Mouse (Mus musculus) MEL (cell line): ENCODE results near the gene Dapk2. TPM values are rescaled to one million over a fixed set of nuclear protein-coding genes. Genes with fewer than 3 reads are reported as not detected.

ENCODE experiments used
- DNase-seq: peaks from one replicate; pipeline ENCODE4 v3.0.0; 2011; ENCODE audit warnings: low read depth, low spot score
- H3K27ac ChIP-seq: 2 replicates; pipeline ENCODE4 v1.5.1; 2012; ENCODE audit warnings: low read depth, mild to moderate bottlenecking, control low read depth, low read length, moderate library complexity; ENCODE audit not compliant: control insufficient read depth
- H3K27me3 ChIP-seq, 2 experiments: fragments of 150-350 bp in 1 of 2; sonication (generic) in 1 of 2; 2 replicates each; pipeline ENCODE4 v1.6.1; 2012; ENCODE audit warnings: low read length in 2 of 2, mild to moderate bottlenecking in 2 of 2, improper control_type of control experiment in 1 of 2, moderate library complexity in 1 of 2; ENCODE audit not compliant: insufficient read depth in 2 of 2, control insufficient read depth in 1 of 2
- H3K36me3 ChIP-seq, 2 experiments: 2 replicates each; pipeline ENCODE4 v1.6.1; 2012 to 2014; ENCODE audit warnings: low read length in 2 of 2, improper control_type of control experiment in 1 of 2, inconsistent platforms in 1 of 2, mild to moderate bottlenecking in 1 of 2; ENCODE audit not compliant: insufficient read depth in 2 of 2, control insufficient read depth in 1 of 2
- H3K4me1 ChIP-seq, 2 experiments: fragments of 150-350 bp in 1 of 2; sonication (generic) in 1 of 2; 2 replicates each; pipeline ENCODE4 v1.6.1; 2012; ENCODE audit warnings: low read length in 2 of 2, improper control_type of control experiment in 1 of 2, mild to moderate bottlenecking in 1 of 2; ENCODE audit not compliant: insufficient read depth in 2 of 2, control insufficient read depth in 1 of 2
- H3K4me3 ChIP-seq, 2 experiments: fragments of 150-350 bp in 1 of 2; sonication (generic) in 1 of 2; 2 replicates each; pipeline ENCODE4 v1.5.1; 2012; ENCODE audit warnings: low read depth in 2 of 2, low read length in 2 of 2, mild to moderate bottlenecking in 2 of 2, moderate library complexity in 2 of 2, control low read depth in 1 of 2, improper control_type of control experiment in 1 of 2; ENCODE audit not compliant: control insufficient read depth in 1 of 2, insufficient read depth in 1 of 2
- H3K79me2 ChIP-seq: 2 replicates; pipeline ENCODE4 v1.6.1; 2012; ENCODE audit warnings: mild to moderate bottlenecking, low read length, moderate library complexity; ENCODE audit not compliant: control insufficient read depth, poor library complexity, insufficient read depth
- H3K9ac ChIP-seq: 2 replicates; pipeline ENCODE4 v1.6.1; 2012; ENCODE audit warnings: low read depth, mild to moderate bottlenecking, control low read depth, low read length, moderate library complexity; ENCODE audit not compliant: control insufficient read depth, poor library complexity, severe bottlenecking
- H3K9me3 ChIP-seq: fragments of 150-350 bp; sonication (generic); replicated peaks from 2 replicates; pipeline ENCODE4 v1.6.1; 2012; ENCODE audit warnings: mild to moderate bottlenecking, low read length, improper control_type of control experiment, moderate library complexity; ENCODE audit not compliant: insufficient read depth
- BHLHE40 ChIP-seq: IDR thresholded peaks from 2 replicates; pipeline ENCODE4 v1.6.1; 2012; ENCODE audit warnings: low read depth, mild to moderate bottlenecking, inconsistent platforms, low read length, improper control_type of control experiment, borderline replicate concordance
- CHD1 ChIP-seq: IDR thresholded peaks from 2 replicates; pipeline ENCODE4 v1.6.1; 2012; ENCODE audit warnings: low read depth, mild to moderate bottlenecking, inconsistent platforms, low read length, improper control_type of control experiment
- CHD2 ChIP-seq: IDR thresholded peaks from 2 replicates; pipeline ENCODE4 v1.6.1; 2011; ENCODE audit warnings: low read length, improper control_type of control experiment
- CTCF ChIP-seq, 3 experiments: IDR thresholded peaks in 2 of 3; conservative IDR thresholded peaks in 1 of 3; 2 replicates each; pipeline ENCODE4 v1.5.1; 2011 to 2012; ENCODE audit warnings: low read length in 3 of 3, low read depth in 2 of 3, mild to moderate bottlenecking in 2 of 3, improper control_type of control experiment in 1 of 3, inconsistent platforms in 1 of 3, mixed read lengths in 1 of 3, moderate library complexity in 1 of 3; ENCODE audit not compliant: control insufficient read depth in 1 of 3, insufficient read depth in 1 of 3, poor library complexity in 1 of 3, severe bottlenecking in 1 of 3
- E2F4 ChIP-seq: IDR thresholded peaks from 2 replicates; pipeline ENCODE4 v1.6.1; 2011; ENCODE audit warnings: low read depth, low read length, improper control_type of control experiment, borderline replicate concordance
- ELF1 ChIP-seq: IDR thresholded peaks from 2 replicates; pipeline ENCODE4 v1.6.1; 2014; ENCODE audit warnings: low read depth, mild to moderate bottlenecking, inconsistent platforms, low read length, improper control_type of control experiment, moderate library complexity
- GABPA ChIP-seq: IDR thresholded peaks from 2 replicates; pipeline ENCODE4 v1.6.1; 2012; ENCODE audit warnings: low read depth, mild to moderate bottlenecking, inconsistent platforms, low read length, improper control_type of control experiment, moderate library complexity
- GATA1 ChIP-seq: IDR thresholded peaks from 2 replicates; pipeline ENCODE4 v1.6.1; 2011; ENCODE audit warnings: low read depth, low read length, improper control_type of control experiment
- HCFC1 ChIP-seq: IDR thresholded peaks from 2 replicates; pipeline ENCODE4 v1.6.1; 2012; ENCODE audit warnings: low read depth, mild to moderate bottlenecking, inconsistent platforms, low read length, improper control_type of control experiment, moderate library complexity
- JUND ChIP-seq: IDR thresholded peaks from 2 replicates; pipeline ENCODE4 v1.6.1; 2011; ENCODE audit warnings: low read depth, mild to moderate bottlenecking, improper control_type of control experiment, low read length
- MAFK ChIP-seq: IDR thresholded peaks from 2 replicates; pipeline ENCODE4 v1.6.1; 2011; ENCODE audit warnings: low read depth, mild to moderate bottlenecking, low read length, improper control_type of control experiment, borderline replicate concordance
- MAX ChIP-seq: IDR thresholded peaks from 2 replicates; pipeline ENCODE4 v1.6.1; 2011; ENCODE audit warnings: low read length, improper control_type of control experiment
- MEF2A ChIP-seq: IDR thresholded peaks from 2 replicates; pipeline ENCODE4 v1.6.1; 2014; ENCODE audit warnings: low read depth, mild to moderate bottlenecking, inconsistent platforms, low read length, improper control_type of control experiment; ENCODE audit not compliant: poor library complexity, insufficient replicate concordance, severe bottlenecking; ENCODE audit errors: extremely low read depth
- MXI1 ChIP-seq: IDR thresholded peaks from 2 replicates; pipeline ENCODE4 v1.6.1; 2011; ENCODE audit warnings: mild to moderate bottlenecking, low read depth, low read length, improper control_type of control experiment
- MYB ChIP-seq: IDR thresholded peaks from 2 replicates; pipeline ENCODE4 v1.6.1; 2011; ENCODE audit warnings: mild to moderate bottlenecking, low read depth, low read length, improper control_type of control experiment
- MYC ChIP-seq: IDR thresholded peaks from 2 replicates; pipeline ENCODE4 v1.6.1; 2011; ENCODE audit warnings: low read depth, mild to moderate bottlenecking, low read length, improper control_type of control experiment, moderate library complexity
- NELFE ChIP-seq: IDR thresholded peaks from 2 replicates; pipeline ENCODE4 v1.6.1; 2011; ENCODE audit warnings: low read depth, low read length, improper control_type of control experiment
- NRF1 ChIP-seq: IDR thresholded peaks from 2 replicates; pipeline ENCODE4 v1.6.1; 2014; ENCODE audit warnings: low read depth, mild to moderate bottlenecking, inconsistent platforms, low read length, improper control_type of control experiment, moderate library complexity; ENCODE audit not compliant: poor library complexity, insufficient read depth, severe bottlenecking
- POLR2A ChIP-seq, 2 experiments: IDR thresholded peaks; 2 replicates each; pipeline ENCODE4 v1.6.1; 2011 to 2012; ENCODE audit warnings: low read length in 2 of 2, mild to moderate bottlenecking in 2 of 2, control low read depth in 1 of 2, improper control_type of control experiment in 1 of 2, low read depth in 1 of 2, moderate library complexity in 1 of 2; ENCODE audit not compliant: control insufficient read depth in 1 of 2, insufficient read depth in 1 of 2, poor library complexity in 1 of 2
- POLR2AphosphoS2 ChIP-seq: IDR thresholded peaks from 2 replicates; pipeline ENCODE4 v1.6.1; 2011; ENCODE audit warnings: low read length, improper control_type of control experiment
- POLR2AphosphoS5 ChIP-seq: IDR thresholded peaks from 2 replicates; pipeline ENCODE4 v1.6.1; 2012; ENCODE audit warnings: low read depth, borderline replicate concordance, mild to moderate bottlenecking, inconsistent platforms, low read length, moderate library complexity, mixed read lengths
- RCOR1 ChIP-seq: IDR thresholded peaks from 2 replicates; pipeline ENCODE4 v1.6.1; 2012; ENCODE audit warnings: low read depth, mild to moderate bottlenecking, inconsistent platforms, low read length, improper control_type of control experiment
- SIN3A ChIP-seq: IDR thresholded peaks from 2 replicates; pipeline ENCODE4 v1.6.1; 2012; ENCODE audit warnings: low read length, improper control_type of control experiment, inconsistent platforms
- SMC3 ChIP-seq: IDR thresholded peaks from 2 replicates; pipeline ENCODE4 v1.6.1; 2011; ENCODE audit warnings: low read depth, low read length, improper control_type of control experiment
- TAL1 ChIP-seq: IDR thresholded peaks from 2 replicates; pipeline ENCODE4 v1.6.1; 2012; ENCODE audit warnings: mild to moderate bottlenecking, inconsistent platforms, low read length, moderate library complexity, mixed read lengths
- TBP ChIP-seq: IDR thresholded peaks from 2 replicates; pipeline ENCODE4 v1.8.0; 2011; ENCODE audit warnings: low read depth, low read length, improper control_type of control experiment
- TCF12 ChIP-seq: IDR thresholded peaks from 2 replicates; pipeline ENCODE4 v1.6.1; 2014; ENCODE audit warnings: low read depth, mild to moderate bottlenecking, inconsistent platforms, low read length, improper control_type of control experiment, moderate library complexity
- USF1 ChIP-seq: IDR thresholded peaks from 2 replicates; pipeline ENCODE4 v1.6.1; 2014; ENCODE audit warnings: low read depth, mild to moderate bottlenecking, inconsistent platforms, low read length, improper control_type of control experiment, moderate library complexity
- USF2 ChIP-seq, 2 experiments: IDR thresholded peaks; 2 replicates each; pipeline ENCODE4 v1.6.1; 2011 to 2012; ENCODE audit warnings: improper control_type of control experiment in 2 of 2, low read length in 2 of 2, borderline replicate concordance in 1 of 2, inconsistent platforms in 1 of 2, low read depth in 1 of 2, mild to moderate bottlenecking in 1 of 2; ENCODE audit not compliant: insufficient read depth in 1 of 2
- ZC3H11A ChIP-seq: IDR thresholded peaks from 2 replicates; pipeline ENCODE4 v1.6.1; 2012; ENCODE audit warnings: low read depth, mild to moderate bottlenecking, inconsistent platforms, low read length, improper control_type of control experiment
- ZNF384 ChIP-seq: IDR thresholded peaks from 2 replicates; pipeline ENCODE4 v1.6.1; 2012; ENCODE audit warnings: low read depth, mild to moderate bottlenecking, inconsistent platforms, low read length, improper control_type of control experiment
- polyA plus RNA-seq, 2 experiments: library from polyadenylated mRNA; stranded (reverse) in 1 of 2; unstranded in 1 of 2; fragments of >175 nt in 1 of 2; fragments of >200 nt in 1 of 2; gene quantifications; 2 replicates each; pipeline versions ENCODE4 v1.2.1 to v1.2.4; 2012; ENCODE audit warnings: low replicate concordance in 2 of 2, low read depth in 1 of 2; ENCODE audit not compliant: insufficient read length in 2 of 2, insufficient read depth in 1 of 2, missing spikeins in 1 of 2
- total RNA-seq: library from RNA; depleted of rRNA; stranded (reverse); fragments of 300-350 nt; gene quantifications from 2 replicates; pipeline ENCODE4 v1.2.3, GENCODE M21; 2012

The Dapk2 gene
- total and polyA plus RNA-seq, 3 experiments, result 5.8 to 8.3 TPM; not detected in 1

GRCm38 (mm10) chr9:66125543-66126455 lies 32.2 kb upstream of the Dapk2 start (continued):
- TF ChIP-seq BHLHE40 (no peak), TAL1 (no peak; the same call in 1 of the 2 replicates), SIN3A (no peak), RCOR1 (peak; percentile 53; the same call in 1 of the 2 replicates), E2F4 (no peak), MAX (no peak; the same call in 1 of the 2 replicates), ZNF384 (peak; percentile 84), USF1 (no peak), HCFC1 (no peak), ELF1 (no peak)

- H3K4me3 ChIP-seq, result peak within 1 kb of the TSS; percentile 63 to 95
- H3K9me3 ChIP-seq, result no peaks in the 10 kb centered on the region
- H3K79me2 ChIP-seq, result peaks cover 43% of the 10 kb centered on the region
- peak within 1 kb of the TSS; percentile 91 for H3K27ac ChIP-seq
- peaks cover 0 to 33% of the 10 kb centered on the region in 2 experiments; a peak in 2 of 4 replicates for H3K36me3 ChIP-seq
- peak; percentile 100 for DNase-seq
- H3K9ac ChIP-seq, result peak within 1 kb of the TSS; percentile 79
- H3K4me1 ChIP-seq, result peaks cover 5 to 27% of the 10 kb centered on the region in 2 experiments
- H3K27me3 ChIP-seq, result no peaks in the 10 kb centered on the region
- peak; percentile 95 for TF ChIP-seq MXI1
- peak; percentile 68; the same call in 1 of the 2 replicates for TF ChIP-seq TBP
- TF ChIP-seq RCOR1, result no peak
- TF ChIP-seq USF1, result no peak
- TF ChIP-seq MEF2A, result no peak
- no peak for TF ChIP-seq GATA1
- TF ChIP-seq ZC3H11A, result no peak
- peak; percentile 94 for TF ChIP-seq MYC
- peak; percentile 54; the same call in 1 of the 2 replicates for TF ChIP-seq TCF12
- TF ChIP-seq USF2 (IDR thresholded peaks at IDR 0.05; ENCODE audit: borderline replicate concordance in 1 of 2, insufficient read depth in 1 of 2, low read depth in 1 of 2, low read length in 2 of 2), result no peak
- 0 out of 2 replicates have a peak, but pooled peaks have one; percentile 6 for TF ChIP-seq SMC3
- peak; percentile 21 for TF ChIP-seq CHD2
- TF ChIP-seq GABPA, result no peak
- no peak for TF ChIP-seq POLR2AphosphoS5
- TF ChIP-seq POLR2A (IDR thresholded peaks at IDR 0.05; ENCODE audit: control insufficient read depth in 1 of 2, insufficient read depth in 1 of 2, low read depth in 1 of 2, low read length in 2 of 2, poor library complexity in 1 of 2), result peak; percentile 80 to 92
- no peak for TF ChIP-seq MAFK
- peak; percentile 74 for TF ChIP-seq NELFE
- TF ChIP-seq CHD1, result no peak
- TF ChIP-seq TAL1, result no peak
- no peak for TF ChIP-seq BHLHE40
- 0 out of 2 replicates have a peak, but pooled peaks have one; percentile 23 for TF ChIP-seq NRF1
- TF ChIP-seq POLR2AphosphoS2, result no peak; the same call in 1 of the 2 replicates
- no peak for TF ChIP-seq JUND
- no peak for TF ChIP-seq CTCF (IDR thresholded peaks at IDR 0.05 in 2 of 3, conservative IDR thresholded peaks at IDR 0.05 in 1 of 3; ENCODE audit: control insufficient read depth in 1 of 3, insufficient read depth in 1 of 3, low read depth in 2 of 3, low read length in 3 of 3, poor library complexity in 1 of 3, severe bottlenecking in 1 of 3)
- peak; percentile 98 for TF ChIP-seq HCFC1
- TF ChIP-seq MYB, result peak; percentile 96
Measured at GRCm38 (mm10) chr9:66126456-66127192, 31.4 kb upstream of the Dapk2 start, which contains the start of the genes Snx1 and Ciao2a. TSS of gene Snx1 (minus strand) at chr9:66126587. TSS of gene Ciao2a (plus strand) at chr9:66126611.
